Mouse (Mus musculus): ENCODE results near the gene Pde3a.

- peak; percentile 24; the same call in 1 of the 2 replicates for TF ChIP-seq CTCF (IDR thresholded peaks at IDR 0.05; ENCODE audit: low read depth)
- no peak for TF ChIP-seq EP300 (IDR thresholded peaks at IDR 0.05; ENCODE audit: low read depth)
These were observed 82.4 kb downstream of the Pde3a start for GRCm38 (mm10) chr6:141331464-141331863.

Data from liver, embryonic 14.5 days (tissue).